Mouse (Mus musculus) stomach, embryonic 15.5 days (tissue): ENCODE measurements at regions not wholly inside any gene's neighbourhood (a gene's known extent, or its start where the extent isn't known, plus 50 kb on each side); places are given as distances from the start of the nearest gene placed in this dataset.

Source experiments
- ATAC-seq: fragments of 200-750 bp; cut with Nextera tagmentation; 2 replicates; pipeline ENCODE4 v1.8.0; 2017; ENCODE audit warnings: low read depth, moderate number of reproducible peaks, moderate TSS enrichment; ENCODE audit not compliant: insufficient read depth, low FRiP score
- H3K27ac ChIP-seq: fragments of 300-500 bp; sonication (generic); 2 replicates; pipeline ENCODE4 v1.5.1; 2015; ENCODE audit warnings: mild to moderate bottlenecking, inconsistent platforms
- H3K27me3 ChIP-seq: fragments of 300-500 bp; sonication (generic); replicated peaks from 2 replicates; pipeline ENCODE4 v1.6.1; 2015; ENCODE audit warnings: inconsistent platforms
- H3K36me3 ChIP-seq: fragments of 300-500 bp; sonication (generic); 2 replicates; pipeline ENCODE4 v1.6.1; 2015; ENCODE audit warnings: inconsistent platforms
- H3K4me1 ChIP-seq: fragments of 300-500 bp; sonication (generic); 2 replicates; pipeline ENCODE4 v1.6.1; 2015; ENCODE audit warnings: inconsistent platforms
- H3K4me2 ChIP-seq: fragments of 300-500 bp; sonication (generic); 2 replicates; pipeline ENCODE4 v1.6.1; 2015; ENCODE audit warnings: mild to moderate bottlenecking, inconsistent platforms
- H3K4me3 ChIP-seq: fragments of 300-500 bp; sonication (generic); replicated peaks from 2 replicates; pipeline ENCODE4 v1.5.1; 2015; ENCODE audit warnings: inconsistent platforms
- H3K9ac ChIP-seq: fragments of 300-500 bp; sonication (generic); 2 replicates; pipeline ENCODE4 v1.6.1; 2015; ENCODE audit warnings: inconsistent platforms
- H3K9me3 ChIP-seq: fragments of 300-500 bp; sonication (generic); 2 replicates; pipeline ENCODE4 v1.6.1; 2016; ENCODE audit warnings: inconsistent platforms
- WGBS: fragments of 180-500 bp; shearing (Covaris S2); methylation state at CpG from one replicate; pipeline ENCODE4 v1.1.7; 2015; 5-methylcytosine and 5-hydroxymethylcytosine counted together

GRCm38 (mm10) chr2:115488465-115488864 is 93.1 kb upstream of the BC052040 start:
- Histone ChIP-seq H3K9me3 (no peaks in the 10 kb centered on the region), H3K4me1 (peaks cover 7% of the 10 kb centered on the region; the same call in 1 of the 2 replicates), H3K36me3 (no peaks in the 10 kb centered on the region), H3K4me3 (no peak overlapping the region), H3K27ac (no peak overlapping the region), H3K9ac (no peak overlapping the region), H3K4me2 (no peak overlapping the region), H3K27me3 (no peaks in the 10 kb centered on the region)
- ATAC-seq, result no peak
- 53% methylated on average over 4 of the region's 4 CpGs for WGBS

- Histone ChIP-seq H3K27me3 (no peaks in the 10 kb centered on the region), H3K27ac (no peak overlapping the region), H3K36me3 (no peaks in the 10 kb centered on the region), H3K4me1 (0 out of 2 replicates have a peak, but pooled peaks cover 5% of the 10 kb centered on the region), H3K9me3 (no peaks in the 10 kb centered on the region), H3K4me2 (no peak overlapping the region), H3K4me3 (no peak overlapping the region), H3K9ac (no peak overlapping the region)
- WGBS, result 85% methylated on average over 2 of the region's 2 CpGs
- no peak for ATAC-seq
These were observed 88.5 kb upstream of the BC052040 start for GRCm38 (mm10) chr2:115493020-115493419.

- H3K9ac ChIP-seq, result no peak overlapping the region
- no peaks in the 10 kb centered on the region for H3K36me3 ChIP-seq
- no peaks in the 10 kb centered on the region for H3K9me3 ChIP-seq
- no peak for ATAC-seq
- H3K4me2 ChIP-seq, result no peak overlapping the region
- WGBS, result 80% methylated on average over 2 of the region's 2 CpGs
- no peaks in the 10 kb centered on the region for H3K27me3 ChIP-seq
- no peaks in the 10 kb centered on the region for H3K4me1 ChIP-seq
- H3K27ac ChIP-seq, result no peak overlapping the region
- H3K4me3 ChIP-seq, result no peak overlapping the region
These were observed 81.6 kb upstream of the BC052040 start for GRCm38 (mm10) chr2:115499904-115500303.

GRCm38 (mm10) chr2:115509527-115509926 is 72.0 kb upstream of the BC052040 start:
- H3K4me2 ChIP-seq, result no peak overlapping the region

GRCm38 (mm10) chr2:115511146-115511545 is 70.4 kb upstream of the BC052040 start:
- Histone ChIP-seq H3K27me3 (no peaks in the 10 kb centered on the region), H3K4me2 (no peak overlapping the region), H3K36me3 (no peaks in the 10 kb centered on the region), H3K4me3 (no peak overlapping the region), H3K9me3 (no peaks in the 10 kb centered on the region), H3K9ac (no peak overlapping the region), H3K27ac (no peak overlapping the region), H3K4me1 (peaks cover 6% of the 10 kb centered on the region)
- WGBS, result 53% methylated on average over 3 of the region's 3 CpGs
- no peak for ATAC-seq

More at GRCm38 (mm10) chr2:115509527-115509926, 72.0 kb upstream of the BC052040 start:
- WGBS, result 43% methylated on average over 10 of the region's 10 CpGs
- Histone ChIP-seq H3K4me3 (no peak overlapping the region), H3K27ac (no peak overlapping the region), H3K27me3 (no peaks in the 10 kb centered on the region), H3K9ac (no peak overlapping the region), H3K9me3 (no peaks in the 10 kb centered on the region), H3K36me3 (no peaks in the 10 kb centered on the region), H3K4me1 (peaks cover 6% of the 10 kb centered on the region)
- ATAC-seq, result no peak

- H3K9me3 ChIP-seq, result no peaks in the 10 kb centered on the region
- WGBS, result 51% methylated on average over 14 of the region's 14 CpGs
- ATAC-seq, result no peak
These were observed 69.6 kb upstream of the BC052040 start for GRCm38 (mm10) chr2:115511612-115512525.

GRCm38 (mm10) chr2:115512891-115513290 is 68.6 kb upstream of the BC052040 start:
- Histone ChIP-seq H3K27ac (peak overlapping the region; percentile 77; the same call in 1 of the 2 replicates), H3K36me3 (no peaks in the 10 kb centered on the region), H3K27me3 (no peaks in the 10 kb centered on the region), H3K9me3 (no peaks in the 10 kb centered on the region), H3K4me3 (no peak overlapping the region), H3K4me1 (peaks cover 8% of the 10 kb centered on the region), H3K4me2 (0 out of 2 replicates have a peak overlapping the region, but pooled peaks have one; percentile 2), H3K9ac (no peak overlapping the region)
- WGBS, result 31% methylated on average over 8 of the region's 8 CpGs
- ATAC-seq, result no peak; the same call in 1 of the 2 replicates

More at GRCm38 (mm10) chr2:115511612-115512525, 69.6 kb upstream of the BC052040 start:
- Histone ChIP-seq H3K36me3 (no peaks in the 10 kb centered on the region), H3K9ac (no peak overlapping the region), H3K27ac (peak overlapping the region; percentile 77; the same call in 1 of the 2 replicates), H3K4me3 (no peak overlapping the region), H3K4me1 (peaks cover 8% of the 10 kb centered on the region), H3K4me2 (peak overlapping the region; percentile 5; the same call in 1 of the 2 replicates), H3K27me3 (no peaks in the 10 kb centered on the region)

GRCm38 (mm10) chr2:115513774-115514231 is 67.7 kb upstream of the BC052040 start:
- Histone ChIP-seq H3K4me3 (no peak overlapping the region), H3K27ac (peak overlapping the region; percentile 55), H3K9ac (no peak overlapping the region), H3K4me2 (peak overlapping the region; percentile 0; the same call in 1 of the 2 replicates), H3K4me1 (peaks cover 8% of the 10 kb centered on the region), H3K36me3 (no peaks in the 10 kb centered on the region), H3K27me3 (no peaks in the 10 kb centered on the region), H3K9me3 (no peaks in the 10 kb centered on the region)
- no peak for ATAC-seq
- 17% methylated on average over 8 of the region's 8 CpGs for WGBS

GRCm38 (mm10) chr2:115514831-115515428 is 66.6 kb upstream of the BC052040 start:
- WGBS, result 12% methylated on average over 9 of the region's 9 CpGs
- ATAC-seq, result no peak
- no peaks in the 10 kb centered on the region for H3K27me3 ChIP-seq
- H3K27ac ChIP-seq, result no peak overlapping the region
- H3K9me3 ChIP-seq, result no peaks in the 10 kb centered on the region
- no peak overlapping the region for H3K9ac ChIP-seq
- H3K4me3 ChIP-seq, result no peak overlapping the region
- no peak overlapping the region for H3K4me2 ChIP-seq
- H3K36me3 ChIP-seq, result no peaks in the 10 kb centered on the region
- peaks cover 8% of the 10 kb centered on the region for H3K4me1 ChIP-seq

- Histone ChIP-seq H3K9ac (no peak overlapping the region), H3K27me3 (no peaks in the 10 kb centered on the region), H3K4me2 (no peak overlapping the region), H3K4me3 (no peak overlapping the region), H3K27ac (no peak overlapping the region), H3K4me1 (peaks cover 11% of the 10 kb centered on the region), H3K9me3 (no peaks in the 10 kb centered on the region), H3K36me3 (no peaks in the 10 kb centered on the region)
- no peak for ATAC-seq
- WGBS, result 75% methylated on average over 6 of the region's 6 CpGs
These were observed 66.0 kb upstream of the BC052040 start for GRCm38 (mm10) chr2:115515470-115515869.

GRCm38 (mm10) chr2:115516824-115517223 is 64.7 kb upstream of the BC052040 start:
- ATAC-seq, result peak; percentile 71; the same call in 1 of the 2 replicates
- peak overlapping the region; percentile 21; the same call in 1 of the 2 replicates for H3K27ac ChIP-seq
- 41% methylated on average over 2 of the region's 2 CpGs for WGBS
- H3K9me3 ChIP-seq, result no peaks in the 10 kb centered on the region
- H3K4me2 ChIP-seq, result no peak overlapping the region
- peaks cover 11% of the 10 kb centered on the region for H3K4me1 ChIP-seq
- no peaks in the 10 kb centered on the region for H3K36me3 ChIP-seq
- H3K4me3 ChIP-seq, result no peak overlapping the region
- no peaks in the 10 kb centered on the region for H3K27me3 ChIP-seq
- no peak overlapping the region for H3K9ac ChIP-seq

GRCm38 (mm10) chr2:115519974-115520373 is 61.5 kb upstream of the BC052040 start:
- no peak for ATAC-seq
- peak overlapping the region; percentile 37; the same call in 1 of the 2 replicates for H3K27ac ChIP-seq
- WGBS, result 47% methylated on average over 5 of the region's 5 CpGs

More at GRCm38 (mm10) chr2:115519974-115520373, 61.5 kb upstream of the BC052040 start:
- H3K9me3 ChIP-seq, result no peaks in the 10 kb centered on the region
- no peaks in the 10 kb centered on the region for H3K36me3 ChIP-seq
- peaks cover 5% of the 10 kb centered on the region; the same call in 1 of the 2 replicates for H3K4me1 ChIP-seq
- H3K4me2 ChIP-seq, result peak overlapping the region; percentile 30; the same call in 1 of the 2 replicates
- H3K4me3 ChIP-seq, result no peak overlapping the region
- H3K27me3 ChIP-seq, result no peaks in the 10 kb centered on the region
- no peak overlapping the region for H3K9ac ChIP-seq
